Mouse (Mus musculus) left cerebral cortex, postnatal 4 days (tissue): Measurements from ENCODE around the gene Ppp6r2. TPM values are rescaled to one million over a fixed set of nuclear protein-coding genes. Genes with fewer than 3 reads are reported as not detected.

Experiments used
- microRNA-seq: library from miRNA; unstranded; fragments of <30 nt; microRNA quantifications from one replicate; pipeline ENCODE4 v1.2.0, GENCODE M21; 2022
- total RNA-seq, 2 experiments: library from RNA; stranded (reverse); gene quantifications; 2 replicates each; pipeline ENCODE4 v1.2.3; 2021

Ppp6r2 gene
- total RNA-seq, 2 experiments from 2014 or later, result 163 to 165 TPM

Small RNA genes within 50 kb of the gene (microRNA-seq; reads per million reads assigned to microRNA genes)
- 4.8 reads per million, percentile 11 among the genes with 10 or more reads in this experiment for gene Mir6958
- 1.2 reads per million for gene Mir6959
- 2.1 reads per million for gene Mir7118

Other genes starting within 250 kb of the Ppp6r2 start
- 10 to 100 TPM; 51.6 to 56.9 TPM for gene Mlc1, start 232.5 kb upstream of the Ppp6r2 start, total RNA-seq
- under 1 TPM; 0.12 to 0.30 TPM for gene Mov10l1, start 228.6 kb upstream of the Ppp6r2 start, total RNA-seq
- 10 to 100 TPM; 52.1 to 60.6 TPM for gene Panx2, start 151.8 kb upstream of the Ppp6r2 start, total RNA-seq
- 10 to 100 TPM; 27.7 to 28.2 TPM for gene Trabd, start 136.4 kb upstream of the Ppp6r2 start, total RNA-seq
- gene Selenoo, start 122.5 kb upstream of the Ppp6r2 start, total RNA-seq, result 10 to 100 TPM; 24.6 to 25.7 TPM
- gene Tubgcp6, start 88.4 kb upstream of the Ppp6r2 start, total RNA-seq, result 10 to 100 TPM; 36.9 to 42.1 TPM
- gene Hdac10, start 82.9 kb upstream of the Ppp6r2 start, total RNA-seq, result 10 to 100 TPM; 40.0 to 42.8 TPM
- gene Mapk12, start 70.8 kb upstream of the Ppp6r2 start, total RNA-seq, result 1 to 10 TPM; 4.1 to 5.0 TPM
- 10 to 100 TPM; 34.4 to 36.6 TPM for gene Mapk11, start 61.9 kb upstream of the Ppp6r2 start, total RNA-seq
- 100 to 1,000 TPM; 100 TPM for gene Plxnb2, start 30.8 kb upstream of the Ppp6r2 start, total RNA-seq
- gene Dennd6b, start 15.1 kb upstream of the Ppp6r2 start, total RNA-seq, result 10 to 100 TPM; 46.6 to 49.4 TPM
- 100 to 1,000 TPM; 192 to 235 TPM for gene Sbf1, start 103.8 kb downstream of the Ppp6r2 start, total RNA-seq
- not detected for gene Adm2, start 111.2 kb downstream of the Ppp6r2 start, total RNA-seq
- not detected for gene Miox, start 122.8 kb downstream of the Ppp6r2 start, total RNA-seq
- 10 to 100 TPM; 22.9 to 36.2 TPM for gene Lmf2, start 144.1 kb downstream of the Ppp6r2 start, total RNA-seq
- 10 to 100 TPM; 86.6 to 93.2 TPM for gene Ncaph2, start 144.2 kb downstream of the Ppp6r2 start, total RNA-seq
- 10 to 100 TPM; 25.0 to 28.7 TPM for gene Sco2, start 162.3 kb downstream of the Ppp6r2 start, total RNA-seq
- gene Tymp, start 165.5 kb downstream of the Ppp6r2 start, total RNA-seq, result under 1 TPM; 0.62 to 0.81 TPM
- 1 to 10 TPM; 1.8 to 1.9 TPM for gene Odf3b, start 167.7 kb downstream of the Ppp6r2 start, total RNA-seq
- gene Klhdc7b, start 173.4 kb downstream of the Ppp6r2 start, total RNA-seq, result not detected
- not detected for gene Syce3, start 198.9 kb downstream of the Ppp6r2 start, total RNA-seq
- 1 to 10 TPM; 4.0 to 7.6 TPM for gene Cpt1b, start 214.3 kb downstream of the Ppp6r2 start, total RNA-seq
- gene C730034F03Rik, start 218.0 kb downstream of the Ppp6r2 start, total RNA-seq, result 1 to 10 TPM; 1.8 to 3.2 TPM
- gene Gm44502, start 218.1 kb downstream of the Ppp6r2 start, total RNA-seq, result 1 to 10 TPM in 1 of 2 experiments, under 1 TPM in 1; 0.40 to 1.3 TPM
- 10 to 100 TPM; 75.8 TPM for gene Chkb, start 218.4 kb downstream of the Ppp6r2 start, total RNA-seq
- gene Mapk8ip2, start 242.4 kb downstream of the Ppp6r2 start, total RNA-seq, result 100 to 1,000 TPM; 155 to 170 TPM